Mouse (Mus musculus): ENCODE measurements around the gene Swi5. TPM values are rescaled to one million over a fixed set of nuclear protein-coding genes. Genes with fewer than 3 reads are reported as not detected.
"Not testable (repeated sequence)": the region's sequence is repeated elsewhere in the genome, so short reads cannot be mapped to it uniquely, and the experiment has no call there.

The Swi5 gene
- polyA plus RNA-seq, 1 experiment from 2014 or later, result 488 TPM

DNA sequence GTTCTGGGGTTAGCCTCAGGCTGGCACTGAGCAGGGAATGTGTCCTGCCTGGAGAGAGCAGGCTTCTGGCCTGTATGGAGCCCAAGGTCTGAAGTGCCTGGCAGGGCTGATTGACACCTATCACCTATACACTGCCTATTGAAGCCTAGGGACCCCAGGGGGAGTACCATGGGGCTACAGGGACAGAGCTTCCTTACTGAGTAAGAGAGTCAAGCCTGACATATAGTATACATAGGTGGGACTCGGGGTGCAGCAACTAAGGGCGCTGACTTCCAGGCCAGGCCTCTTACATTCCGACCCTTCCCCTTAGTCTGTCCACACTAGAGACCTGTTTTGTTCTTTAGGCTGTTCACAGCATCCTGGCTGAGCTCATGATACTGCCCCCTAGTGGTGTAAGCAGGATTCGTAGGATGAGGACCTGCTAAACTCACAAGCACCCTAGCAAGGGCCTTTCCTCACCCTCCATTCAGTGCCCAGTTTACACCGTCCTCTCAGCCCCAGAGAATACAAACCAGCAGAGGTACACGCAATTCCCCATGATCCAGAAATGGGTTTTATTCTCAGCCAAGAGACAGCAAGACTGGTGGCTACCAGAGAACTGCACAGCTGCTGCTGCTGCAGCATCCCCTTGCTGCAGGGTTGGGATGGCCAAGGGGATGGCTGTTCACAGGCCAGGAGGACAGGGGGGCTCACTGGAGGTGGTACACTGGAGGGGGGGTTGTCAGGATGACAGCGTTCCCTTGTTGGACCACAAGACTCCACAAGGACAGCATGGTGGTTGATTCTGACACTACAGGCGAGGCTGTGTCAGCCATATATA, 20.3 kb upstream of the Swi5 start:
- peaks cover 32% of the 10 kb centered on the region for H3K27me3 ChIP-seq (ENCODE audit: insufficient read depth, poor library complexity, severe bottlenecking)
- peaks cover 49% of the 10 kb centered on the region for H3K4me1 ChIP-seq (replicated peaks)
- no peak overlapping the region for H3K4me3 ChIP-seq
- peak; percentile 73 for DNase-seq (ENCODE audit: low spot score)
- H3K27ac ChIP-seq, result no peak overlapping the region; the same call in 1 of the 2 replicates
- 55% methylated on average over 8 of the region's 8 CpGs for WGBS
- H3K36me3 ChIP-seq, result peaks cover 70% of the 10 kb centered on the region
- H3K9me3 ChIP-seq, result no peaks in the 10 kb centered on the region

- Histone ChIP-seq H3K36me3 (peaks cover 78% of the 10 kb centered on the region), H3K27ac (no peak overlapping the region), H3K4me1 (replicated peaks) (peaks cover 43% of the 10 kb centered on the region)
These were observed 19.4 kb upstream of the Swi5 start for GRCm38 (mm10) chr2:32307247-32307798.

GRCm38 (mm10) chr2:32306176-32306575, 18.3 kb upstream of the Swi5 start:
- WGBS, result 81% methylated on average over 9 of the region's 9 CpGs
- H3K4me3 ChIP-seq, result no peak overlapping the region
- peaks cover 90% of the 10 kb centered on the region for H3K36me3 ChIP-seq
- no peak for DNase-seq (ENCODE audit: low spot score)
- H3K9me3 ChIP-seq, result no peaks in the 10 kb centered on the region
- peaks cover 32% of the 10 kb centered on the region for H3K4me1 ChIP-seq (replicated peaks)
- peaks cover 18% of the 10 kb centered on the region for H3K27me3 ChIP-seq (ENCODE audit: insufficient read depth, poor library complexity, severe bottlenecking)
- no peak overlapping the region for H3K27ac ChIP-seq

More at GRCm38 (mm10) chr2:32307247-32307798, 19.4 kb upstream of the Swi5 start:
- Histone ChIP-seq H3K4me3 (no peak overlapping the region), H3K9me3 (no peaks in the 10 kb centered on the region), H3K27me3 (ENCODE audit: insufficient read depth, poor library complexity, severe bottlenecking) (peaks cover 24% of the 10 kb centered on the region)
- 90% methylated on average over 6 of the region's 6 CpGs for WGBS
- no peak for DNase-seq (ENCODE audit: low spot score)

GRCm38 (mm10) chr2:32305668-32306067, 17.8 kb upstream of the Swi5 start:
- WGBS, result 89% methylated on average over 5 of the region's 5 CpGs
- peaks cover 27% of the 10 kb centered on the region for H3K4me1 ChIP-seq (replicated peaks)
- peaks cover 13% of the 10 kb centered on the region; the same call in 1 of the 2 replicates for H3K27me3 ChIP-seq (ENCODE audit: insufficient read depth, poor library complexity, severe bottlenecking)
- no peak overlapping the region for H3K27ac ChIP-seq
- DNase-seq (ENCODE audit: low spot score), result no peak
- H3K36me3 ChIP-seq, result peaks cover 95% of the 10 kb centered on the region
- H3K4me3 ChIP-seq, result no peak overlapping the region
- H3K9me3 ChIP-seq, result no peaks in the 10 kb centered on the region

GRCm38 (mm10) chr2:32304145-32304832, 16.4 kb upstream of the Swi5 start:
- no peaks in the 10 kb centered on the region for H3K9me3 ChIP-seq
- DNase-seq (ENCODE audit: low spot score), result peak; percentile 58
- peaks cover 96% of the 10 kb centered on the region for H3K36me3 ChIP-seq
- no peak overlapping the region for H3K27ac ChIP-seq
- 56% methylated on average over 8 of the region's 8 CpGs for WGBS
- no peak overlapping the region for H3K4me3 ChIP-seq
- H3K27me3 ChIP-seq (ENCODE audit: insufficient read depth, poor library complexity, severe bottlenecking), result peaks cover 5% of the 10 kb centered on the region; the same call in 1 of the 2 replicates
- H3K4me1 ChIP-seq (replicated peaks), result peaks cover 14% of the 10 kb centered on the region

DNA sequence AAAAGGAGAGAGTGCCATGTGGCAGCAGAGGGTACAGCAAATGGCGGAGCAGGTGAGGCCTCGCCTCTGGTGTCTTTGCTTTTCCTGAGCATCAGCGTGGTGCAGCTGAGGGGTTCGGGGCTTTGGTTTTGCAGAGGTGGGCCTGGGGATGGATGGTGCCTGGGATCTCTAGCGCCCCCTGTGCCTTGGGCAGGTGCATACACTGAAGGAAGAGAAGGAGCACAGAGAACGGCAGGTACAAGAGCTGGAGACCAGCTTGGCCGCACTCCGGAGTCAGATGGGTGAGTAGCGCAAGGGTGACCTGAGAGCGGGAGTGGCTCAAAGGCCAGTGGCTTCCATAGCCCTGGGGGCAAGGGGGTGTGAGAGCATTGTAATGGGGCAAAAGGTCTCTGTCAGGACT, 15.1 kb upstream of the Swi5 start:
- Histone ChIP-seq H3K9me3 (no peaks in the 10 kb centered on the region), H3K4me1 (replicated peaks) (peaks cover 5% of the 10 kb centered on the region), H3K27ac (no peak overlapping the region), H3K27me3 (ENCODE audit: insufficient read depth, poor library complexity, severe bottlenecking) (no peaks in the 10 kb centered on the region), H3K36me3 (peaks cover 97% of the 10 kb centered on the region), H3K4me3 (no peak overlapping the region)
- 91% methylated on average over 10 of the region's 10 CpGs for WGBS
- no peak for DNase-seq (ENCODE audit: low spot score)

GRCm38 (mm10) chr2:32299469-32299868, 11.6 kb upstream of the Swi5 start:
- Histone ChIP-seq H3K27me3 (ENCODE audit: insufficient read depth, poor library complexity, severe bottlenecking) (no peaks in the 10 kb centered on the region), H3K27ac (no peak overlapping the region), H3K4me1 (replicated peaks) (peaks cover 1% of the 10 kb centered on the region), H3K9me3 (no peaks in the 10 kb centered on the region), H3K36me3 (peaks cover 91% of the 10 kb centered on the region), H3K4me3 (no peak overlapping the region)
- WGBS, result 93% methylated on average over 4 of the region's 4 CpGs
- no peak for DNase-seq (ENCODE audit: low spot score)

- H3K4me3 ChIP-seq; H3K9me3 ChIP-seq; H3K4me1 ChIP-seq (replicated peaks); H3K27ac ChIP-seq; DNase-seq (ENCODE audit: low spot score); H3K27me3 ChIP-seq (ENCODE audit: insufficient read depth, poor library complexity, severe bottlenecking): not testable (repeated sequence)
- WGBS, result 86% methylated on average over 2 of the region's 2 CpGs
- peaks cover 77% of the 10 kb centered on the region for H3K36me3 ChIP-seq
These were observed 8.0 kb upstream of the Swi5 start for GRCm38 (mm10) chr2:32295842-32296241.

DNA sequence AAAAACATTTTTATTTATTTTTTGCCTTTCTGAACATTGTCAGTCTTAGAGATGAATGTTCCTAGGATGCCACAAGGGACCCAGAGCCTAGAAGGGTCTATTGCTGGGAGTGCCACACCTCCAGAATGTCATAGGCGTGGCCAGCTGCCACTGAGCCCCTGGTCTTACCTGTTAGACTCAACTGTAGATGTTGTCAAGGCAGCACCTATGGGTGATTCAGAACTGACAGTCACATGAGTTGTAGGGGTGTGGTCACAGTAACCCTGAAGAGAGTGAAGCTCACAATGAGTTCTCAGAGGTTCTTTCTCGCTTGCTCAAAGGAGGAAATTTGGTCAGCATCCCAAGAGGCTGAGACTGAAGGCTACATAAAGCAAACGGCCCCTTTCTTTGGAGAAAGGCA, 7.4 kb upstream of the Swi5 start:
- H3K4me1 ChIP-seq (replicated peaks), result no peaks in the 10 kb centered on the region
- H3K4me3 ChIP-seq, result no peak overlapping the region
- peaks cover 73% of the 10 kb centered on the region for H3K36me3 ChIP-seq
- no peaks in the 10 kb centered on the region for H3K9me3 ChIP-seq
- WGBS, result 85% methylated on average over 3 of the region's 3 CpGs
- DNase-seq (ENCODE audit: low spot score), result no peak
- no peaks in the 10 kb centered on the region for H3K27me3 ChIP-seq (ENCODE audit: insufficient read depth, poor library complexity, severe bottlenecking)
- H3K27ac ChIP-seq, result no peak overlapping the region

DNA sequence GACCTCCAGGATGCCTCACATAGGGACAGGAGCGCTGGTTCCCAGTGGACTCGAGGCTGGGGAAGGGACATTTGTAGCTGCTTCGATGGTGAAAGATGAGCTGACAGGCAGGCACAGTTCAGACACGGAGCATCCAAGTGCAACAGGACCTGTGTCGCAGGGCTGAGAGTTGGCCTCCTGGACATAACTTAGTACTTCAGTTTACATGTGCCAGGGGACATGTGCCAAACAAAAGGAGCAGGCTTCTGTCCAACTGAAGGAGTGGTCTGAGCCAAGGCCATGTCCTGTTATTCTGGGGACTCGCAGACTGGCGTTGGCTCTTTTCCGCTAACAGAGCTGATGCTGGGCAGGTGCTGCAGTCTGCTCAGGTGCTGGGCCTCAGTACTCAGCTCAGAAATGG, 6.5 kb upstream of the Swi5 start:
- Histone ChIP-seq H3K4me3 (no peak overlapping the region), H3K27me3 (ENCODE audit: insufficient read depth, poor library complexity, severe bottlenecking) (no peaks in the 10 kb centered on the region), H3K9me3 (no peaks in the 10 kb centered on the region), H3K36me3 (peaks cover 64% of the 10 kb centered on the region), H3K27ac (no peak overlapping the region), H3K4me1 (replicated peaks) (peaks cover 1% of the 10 kb centered on the region)
- no peak for DNase-seq (ENCODE audit: low spot score)
- 89% methylated on average over 8 of the region's 8 CpGs for WGBS

- no peak for DNase-seq (ENCODE audit: low spot score)
- H3K27me3 ChIP-seq (ENCODE audit: insufficient read depth, poor library complexity, severe bottlenecking), result no peaks in the 10 kb centered on the region
- H3K36me3 ChIP-seq, result peaks cover 37% of the 10 kb centered on the region
- no peak overlapping the region for H3K27ac ChIP-seq
- peaks cover 22% of the 10 kb centered on the region for H3K4me1 ChIP-seq (replicated peaks)
- peak overlapping the region; percentile 99; the same call in 1 of the 2 replicates for H3K4me3 ChIP-seq
- H3K9me3 ChIP-seq, result no peaks in the 10 kb centered on the region
These were observed 1.7 kb upstream of the Swi5 start for GRCm38 (mm10) chr2:32289578-32289977.

DNA sequence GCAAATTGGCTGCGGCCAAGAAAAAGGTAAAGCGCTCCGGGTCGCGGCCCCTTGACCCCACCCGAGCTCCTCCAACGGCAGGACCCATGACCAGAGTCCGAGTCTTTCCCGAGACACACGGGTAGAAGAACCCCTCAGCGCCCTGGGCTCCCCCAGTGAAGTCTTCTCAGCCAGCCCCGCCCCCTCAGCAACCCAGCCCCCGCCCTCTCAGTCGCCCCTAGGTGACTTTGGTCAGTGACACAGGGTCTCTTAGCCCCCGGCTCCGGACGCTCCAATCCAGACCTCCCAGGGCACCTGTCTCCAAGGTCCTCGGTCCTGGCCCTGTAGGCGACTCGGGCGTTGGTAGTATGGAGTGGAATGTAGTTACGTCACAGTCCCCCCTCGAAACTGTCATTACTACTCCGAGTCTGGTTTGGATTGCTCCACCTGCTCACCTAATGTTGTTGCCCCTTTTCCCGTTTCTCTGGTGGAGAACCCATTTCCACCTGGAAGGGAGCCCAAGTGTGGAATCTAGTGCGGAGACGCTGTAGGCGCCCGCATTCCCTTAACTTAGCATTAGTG, 576 bp upstream of the Swi5 start:
- Histone ChIP-seq H3K9me3 (no peaks in the 10 kb centered on the region), H3K27ac (peak overlapping the region; percentile 96), H3K4me1 (replicated peaks) (peaks cover 22% of the 10 kb centered on the region), H3K36me3 (peaks cover 43% of the 10 kb centered on the region), H3K27me3 (ENCODE audit: insufficient read depth, poor library complexity, severe bottlenecking) (no peaks in the 10 kb centered on the region), H3K4me3 (peak overlapping the region; percentile 99)
- 2% methylated on average over 29 of the region's 29 CpGs for WGBS
- DNase-seq (ENCODE audit: low spot score), result no peak
